In genomic region chr17:50332012-50332300, GRCm38 (mm10) we compare ENCODE assay signal across 19 mouse cellular contexts. TPM values are rescaled to one million over a fixed set of nuclear protein-coding genes. Genes with fewer than 3 reads are reported as not detected.
DNase-seq lines count a peak whose midpoint lies in the region; ATAC-seq lines count a peak whose summit lies in the region.
"Had no signal": no experiment of that assay in that cellular context is flagged by ENCODE, and none has a peak within 500 bp of the region (broad histone marks: within the 10 kb centered on the region; RNA-seq: fewer than 3 reads in every experiment).

No protein-coding gene starts in this region.

- H3K36me3 ChIP-seq in heart, embryonic 10.5 days, result no peaks in the 10 kb centered on the region
- H3K36me3 ChIP-seq in kidney, embryonic 15.5 days, result no peaks in the 10 kb centered on the region
- H3K36me3 ChIP-seq in intestine, embryonic 15.5 days, result no peaks in the 10 kb centered on the region
- H3K36me3 ChIP-seq in liver, embryonic 15.5 days (replicated peaks), result no peaks in the 10 kb centered on the region
- H3K36me3 ChIP-seq: embryonic facial prominence, embryonic 15.5 days; hindbrain, embryonic 13.5 days; stomach, embryonic 15.5 days had no signal

- ATAC-seq in kidney, embryonic 15.5 days (replicated peaks; ENCODE audit: low FRiP score), result no peak
- no peak for ATAC-seq in intestine, embryonic 15.5 days
- no peak for ATAC-seq in liver, embryonic 15.5 days (ENCODE audit: insufficient read depth)
- no peak for ATAC-seq in cerebellum, adult (ENCODE audit: insufficient number of reproducible peaks, low FRiP score, low TSS enrichment)

- WGBS in heart, embryonic 10.5 days, result 55% methylated on average over 7 of the region's 7 CpGs
- 71% methylated on average over 7 of the region's 7 CpGs for WGBS in kidney, embryonic 15.5 days
- 53% methylated on average over 7 of the region's 7 CpGs for WGBS in intestine, embryonic 15.5 days
- WGBS in liver, embryonic 15.5 days (ENCODE audit: insufficient replicate concordance), result 10% methylated on average over 7 of the region's 7 CpGs

- H3K27me3 ChIP-seq in heart, embryonic 10.5 days (ENCODE audit: insufficient read depth, poor library complexity, severe bottlenecking), result no peaks in the 10 kb centered on the region
- H3K27me3 ChIP-seq in kidney, embryonic 15.5 days, result no peaks in the 10 kb centered on the region
- no peaks in the 10 kb centered on the region for H3K27me3 ChIP-seq in intestine, embryonic 15.5 days (replicated peaks)
- no peaks in the 10 kb centered on the region for H3K27me3 ChIP-seq in liver, embryonic 15.5 days
- H3K27me3 ChIP-seq: embryonic facial prominence, embryonic 15.5 days; hindbrain, embryonic 13.5 days; stomach, embryonic 15.5 days had no signal

- no peaks in the 10 kb centered on the region for H3K9me3 ChIP-seq in heart, embryonic 10.5 days
- no peaks in the 10 kb centered on the region for H3K9me3 ChIP-seq in kidney, embryonic 15.5 days (replicated peaks)
- no peaks in the 10 kb centered on the region for H3K9me3 ChIP-seq in intestine, embryonic 15.5 days
- no peaks in the 10 kb centered on the region for H3K9me3 ChIP-seq in liver, embryonic 15.5 days (replicated peaks)
- H3K9me3 ChIP-seq: embryonic facial prominence, embryonic 15.5 days; hindbrain, embryonic 13.5 days; stomach, embryonic 15.5 days had no signal

- no peak overlapping the region for H3K4me3 ChIP-seq in heart, embryonic 10.5 days
- no peak overlapping the region for H3K4me3 ChIP-seq in kidney, embryonic 15.5 days (replicated peaks)
- H3K4me3 ChIP-seq in intestine, embryonic 15.5 days (replicated peaks), result no peak overlapping the region
- no peak overlapping the region; the same call in 1 of the 2 replicates for H3K4me3 ChIP-seq in liver, embryonic 15.5 days (replicated peaks)
- H3K4me3 ChIP-seq: embryonic facial prominence, embryonic 15.5 days; hindbrain, embryonic 13.5 days; stomach, embryonic 15.5 days had no signal

- H3K27ac ChIP-seq in heart, embryonic 10.5 days, result peak overlapping the region; percentile 57; the same call in 1 of the 2 replicates
- 0 out of 2 replicates have a peak overlapping the region, but pooled peaks have one; percentile 23 for H3K27ac ChIP-seq in kidney, embryonic 15.5 days
- H3K27ac ChIP-seq in intestine, embryonic 15.5 days, result peak overlapping the region; percentile 34; the same call in 1 of the 2 replicates
- no peak overlapping the region for H3K27ac ChIP-seq in liver, embryonic 15.5 days (replicated peaks)
- H3K27ac ChIP-seq: embryonic facial prominence, embryonic 15.5 days; hindbrain, embryonic 13.5 days; stomach, embryonic 15.5 days had no signal

- no peak for DNase-seq in heart, embryonic 10.5 days (ENCODE audit: low spot score)
- DNase-seq in heart, adult 11 months, result no peak
- DNase-seq in kidney, adult 11 months, result no peak
- DNase-seq in thymus, postnatal 4 days, result no peak
- DNase-seq: cerebellum, adult 11 months; cerebellum, postnatal 14 days; gastrocnemius, postnatal 14 days; right cerebral cortex, postnatal 25 days had no signal

- peaks cover 17% of the 10 kb centered on the region; the same call in 1 of the 2 replicates for H3K4me1 ChIP-seq in heart, embryonic 10.5 days
- H3K4me1 ChIP-seq in kidney, embryonic 15.5 days, result 0 out of 2 replicates have a peak, but pooled peaks cover 5% of the 10 kb centered on the region
- no peaks in the 10 kb centered on the region for H3K4me1 ChIP-seq in intestine, embryonic 15.5 days (replicated peaks)
- H3K4me1 ChIP-seq in liver, embryonic 15.5 days (replicated peaks), result peaks cover 18% of the 10 kb centered on the region
- H3K4me1 ChIP-seq: embryonic facial prominence, embryonic 15.5 days; hindbrain, embryonic 13.5 days; stomach, embryonic 15.5 days had no signal

- no peak overlapping the region for H3K4me2 ChIP-seq in kidney, embryonic 15.5 days
- H3K4me2 ChIP-seq in intestine, embryonic 15.5 days (replicated peaks), result peak overlapping the region; percentile 15
- H3K4me2 ChIP-seq in liver, embryonic 15.5 days, result peak overlapping the region; percentile 54
- H3K4me2 ChIP-seq: embryonic facial prominence, embryonic 15.5 days; hindbrain, embryonic 13.5 days; midbrain, embryonic 11.5 days; stomach, embryonic 15.5 days had no signal

- no peak overlapping the region for H3K9ac ChIP-seq in kidney, embryonic 15.5 days
- H3K9ac ChIP-seq in intestine, embryonic 15.5 days, result no peak overlapping the region
- no peak overlapping the region for H3K9ac ChIP-seq in liver, embryonic 15.5 days
- H3K9ac ChIP-seq: embryonic facial prominence, embryonic 15.5 days; hindbrain, embryonic 13.5 days; stomach, embryonic 15.5 days had no signal

RNA-seq across cellular contexts. Expression of gene Dazl, which starts 38.5 kb away (rescaled TPM):
- 0.16 and 0.49 TPM in 2 replicates for polyA plus RNA-seq in heart, embryonic 10.5 days (2016; fragmentation: Nextera tagmentation; extraction: Ambion mirVana)
- 0.12 and 0.27 TPM in 2 replicates for polyA plus RNA-seq in kidney, embryonic 15.5 days (2015; fragmentation: Nextera tagmentation; extraction: Ambion mirVana)
- polyA plus RNA-seq in intestine, embryonic 15.5 days (2015; fragmentation: Nextera tagmentation; extraction: Ambion mirVana), result 0.26 and 0.78 TPM in 2 replicates
- 0.05 and 0.07 TPM in 2 replicates for polyA plus RNA-seq in liver, embryonic 15.5 days (2015; fragmentation: Nextera tagmentation; extraction: Ambion mirVana)
- polyA plus RNA-seq: forebrain, embryonic 11.5 days; kidney, adult 2 months; liver, adult 2 months; midbrain, embryonic 11.5 days had no signal
